Mouse (Mus musculus) CD8-positive naive resting alpha-beta T cell, adult 57 days (primary cell): ENCODE data around the gene Car9. TPM values are rescaled to one million over a fixed set of nuclear protein-coding genes. Genes with fewer than 3 reads are reported as not detected.

Experiments used
- total RNA-seq: library from RNA; stranded (reverse); gene quantifications from one replicate; pipeline ENCODE4 v1.2.4, GENCODE M21; 2023

Gene Car9
- not detected for total RNA-seq

DNA sequence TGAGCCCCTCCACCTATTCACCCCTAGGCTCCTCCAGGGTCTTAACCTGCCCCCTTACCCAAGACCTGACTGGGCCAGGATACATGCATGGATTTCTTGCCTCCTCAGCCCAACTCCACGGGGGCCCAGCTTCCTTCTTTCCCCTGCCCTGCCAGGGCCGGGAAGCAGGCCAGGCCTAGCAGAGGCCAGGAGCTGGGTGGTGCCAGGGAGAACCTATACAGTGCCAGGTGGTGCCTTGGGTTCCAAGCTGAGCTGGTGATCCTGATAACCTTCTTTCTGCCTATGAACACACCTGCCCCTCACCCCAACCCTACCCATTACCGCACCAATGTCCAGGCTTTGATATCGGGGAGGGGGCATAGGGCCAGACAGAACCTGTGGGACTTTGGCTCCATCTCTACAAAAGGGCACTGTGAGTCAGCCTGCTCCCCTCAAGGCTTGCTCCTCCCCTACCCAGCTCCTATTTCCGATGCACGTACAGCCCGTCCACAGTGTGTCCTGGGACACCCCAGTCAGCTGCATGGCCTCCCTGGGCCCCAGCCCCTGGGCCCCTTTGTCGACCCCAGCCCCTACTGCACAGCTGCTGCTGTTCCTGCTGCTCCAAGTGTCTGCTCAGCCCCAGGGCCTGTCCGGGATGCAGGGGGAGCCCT is at the start of gene Car9:
TSS of gene Car9 (plus strand) at position 431 of the 650 bp plus-strand sequence.

GRCm38 (mm10) chr4:43483535-43484091 is 23.2 kb upstream of the Car9 start, which contains the start of gene Sit1:
Gene Sit1, minus strand, starts transcription at chr4:43483734.

DNA sequence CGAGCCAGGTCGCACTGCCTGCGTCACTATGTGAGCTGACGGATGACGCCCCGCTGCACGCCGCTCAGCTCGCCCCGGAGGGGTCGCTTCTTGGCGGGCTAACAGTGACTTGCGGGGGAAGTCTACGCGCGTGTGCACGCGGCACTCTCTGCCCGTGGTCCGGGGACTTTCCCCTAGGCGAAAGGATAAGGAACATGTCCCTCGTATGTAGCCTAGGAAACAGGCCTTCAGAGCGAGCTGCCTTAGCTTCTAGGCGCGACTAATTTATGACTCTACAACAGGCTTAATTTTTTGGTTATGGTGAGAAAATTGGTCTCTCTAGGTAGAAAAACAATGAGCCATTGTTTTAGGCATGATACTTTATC is 14.0 kb upstream of the Car9 start, which contains the start of gene Ccdc107:
TSS of gene Ccdc107 (plus strand) at position 80 of the 365 bp plus-strand sequence.

DNA sequence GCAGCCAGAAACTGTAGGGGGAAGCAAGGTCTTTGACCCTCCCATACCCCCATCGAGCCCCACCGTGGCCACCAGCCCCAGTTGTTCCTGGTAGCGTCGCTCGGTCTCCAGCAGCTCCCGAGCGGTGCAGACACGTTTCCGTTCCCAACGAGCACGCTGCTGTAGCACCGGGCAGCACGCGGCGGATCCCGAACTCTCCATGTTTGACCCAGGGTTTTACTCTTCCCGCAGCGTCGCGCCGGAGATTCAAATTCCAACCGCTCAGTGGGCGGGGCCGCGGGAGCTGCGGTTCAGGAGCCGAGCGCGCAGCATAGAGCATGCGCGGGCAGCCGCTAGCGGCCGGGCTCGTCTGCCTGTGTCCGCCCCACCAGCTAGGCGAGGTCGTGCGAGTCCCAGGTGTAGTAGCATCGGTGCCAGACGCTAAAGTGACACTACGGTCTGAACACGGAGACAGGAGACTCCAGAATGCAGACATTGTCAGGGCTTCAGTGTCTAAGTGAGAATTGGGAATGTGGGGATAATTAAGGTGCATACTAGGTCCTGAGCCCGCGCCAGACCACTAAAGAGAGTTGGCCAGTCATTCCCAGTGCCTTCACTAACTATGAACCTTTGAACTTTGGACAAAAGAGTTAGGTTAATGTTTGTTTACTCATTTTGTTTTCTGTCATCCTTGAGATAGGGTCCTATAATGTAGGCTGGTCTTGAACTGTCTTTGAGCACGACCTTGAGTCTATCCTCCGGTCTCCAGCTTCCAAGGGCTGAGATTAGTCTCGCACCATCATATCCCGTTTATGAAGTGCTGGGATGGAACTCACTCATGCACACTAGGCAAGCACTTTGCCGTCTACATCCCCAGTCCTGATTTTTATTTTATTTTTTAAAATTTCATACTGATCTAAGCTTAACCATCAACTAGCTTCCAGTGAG is 7.1 kb upstream of the Car9 start, which contains the start of gene Arhgef39:
TSS of gene Arhgef39 (minus strand) at position 289 of the 927 bp plus-strand sequence.

GRCm38 (mm10) chr4:43561997-43562768 is 55.4 kb downstream of the Car9 start, which contains the start of the genes Creb3 and Tln1:
Gene Creb3, plus strand, starts transcription at chr4:43562332.
Gene Tln1, minus strand, starts transcription at chr4:43562691.

Other genes with a start within 250 kb of the Car9 start
- not detected for gene Atp8b5, start 239.8 kb upstream of the Car9 start, total RNA-seq
- not detected for gene Rusc2, start 125.0 kb upstream of the Car9 start, total RNA-seq
- not detected for gene Fam166b, start 77.8 kb upstream of the Car9 start, total RNA-seq
- 39.7 TPM for gene Tesk1, start 65.0 kb upstream of the Car9 start, total RNA-seq
- gene Cd72, start 52.3 kb upstream of the Car9 start, total RNA-seq: 73.2 TPM
- gene Sit1, start 23.2 kb upstream of the Car9 start, total RNA-seq: 52.7 TPM
- gene Ccdc107, start 14.1 kb upstream of the Car9 start, total RNA-seq: 26.8 TPM
- not detected for gene Arhgef39, start 7.3 kb upstream of the Car9 start, total RNA-seq
- gene Tpm2, start 16.8 kb downstream of the Car9 start, total RNA-seq: not detected
- 59.4 TPM for gene Creb3, start 55.4 kb downstream of the Car9 start, total RNA-seq
- gene Tln1, start 55.7 kb downstream of the Car9 start, total RNA-seq: 286 TPM
- 54.6 TPM for gene Rgp1, start 71.7 kb downstream of the Car9 start, total RNA-seq
- gene Gba2, start 71.9 kb downstream of the Car9 start, total RNA-seq: 29.9 TPM
- not detected for gene Msmp, start 77.5 kb downstream of the Car9 start, total RNA-seq
- 0.24 TPM for gene Npr2, start 125.0 kb downstream of the Car9 start, total RNA-seq
- gene Spag8, start 146.6 kb downstream of the Car9 start, total RNA-seq: not detected
- gene Hint2, start 149.5 kb downstream of the Car9 start, total RNA-seq: 16.0 TPM
- gene Tmem8b, start 162.0 kb downstream of the Car9 start, total RNA-seq: 2.0 TPM
- not detected for gene Fam221b, start 162.2 kb downstream of the Car9 start, total RNA-seq
- not detected for gene Olfr70, start 193.8 kb downstream of the Car9 start, total RNA-seq
- not detected for gene Olfr71, start 203.3 kb downstream of the Car9 start, total RNA-seq
- gene Hrct1, start 220.2 kb downstream of the Car9 start, total RNA-seq: not detected
- not detected for gene Spaar, start 223.1 kb downstream of the Car9 start, total RNA-seq